Comparison of ENCODE assay signal across 1 mouse cellular context in the genomic region with DNA sequence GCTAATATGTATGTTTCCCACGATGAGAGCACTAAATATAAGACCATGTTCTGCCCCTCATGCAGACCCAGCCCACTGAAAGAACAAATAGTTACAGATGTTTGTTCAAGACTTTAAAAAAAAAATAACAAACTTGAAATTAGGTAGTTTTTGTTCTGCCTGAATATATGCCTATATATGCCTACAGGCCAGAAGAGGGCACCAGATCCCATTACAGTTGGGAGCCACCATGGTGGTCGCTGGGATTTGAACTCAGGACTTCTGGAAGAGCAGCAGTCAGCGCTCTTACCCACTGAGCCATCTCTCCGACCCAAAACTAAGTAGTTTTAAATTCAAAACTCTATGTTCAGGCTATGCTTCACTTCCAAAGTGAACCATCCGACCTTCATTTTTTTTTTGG.
TF ChIP-seq lines count a peak whose summit lies in the region.

No protein-coding gene starts in this region.

TF ChIP-seq in CH12.LX, 34 proteins besides CTCF, POLR2A, EP300 and RAD21:
- no peak for TF ChIP-seq ZKSCAN1 (IDR thresholded peaks at IDR 0.05; ENCODE audit: borderline replicate concordance, low read depth, low read length)
- no peak for TF ChIP-seq JUND (conservative IDR thresholded peaks at IDR 0.05; ENCODE audit: low read depth, low read length)
- TF ChIP-seq CHD1 (IDR thresholded peaks at IDR 0.05; ENCODE audit: low read depth, low read length): no peak
- TF ChIP-seq SMC3 (IDR thresholded peaks at IDR 0.05; ENCODE audit: low read depth, low read length): peak; percentile 20; the same call in 1 of the 2 replicates
- TF ChIP-seq KAT2A (IDR thresholded peaks at IDR 0.05; ENCODE audit: insufficient replicate concordance, low read length): no peak
